Mouse (Mus musculus) liver, adult 2 months (tissue): ENCODE measurements at regions not wholly inside any gene's neighbourhood (a gene's known extent, or its start where the extent isn't known, plus 50 kb on each side); places are given as distances from the start of the nearest gene placed in this dataset.

Experiments
- DNase-seq: peaks from one replicate; pipeline ENCODE4 v3.0.0-alpha.2; 2011; ENCODE audit warnings: low read depth, low spot score; ENCODE audit errors: extremely low read depth
- H3K27ac ChIP-seq: fragments of 200-500 bp; replicated peaks from 2 replicates; pipeline ENCODE4 v1.5.1; 2012; ENCODE audit warnings: low read depth, mild to moderate bottlenecking, control low read depth, inconsistent platforms, low read length; ENCODE audit not compliant: insufficient read depth
- H3K27me3 ChIP-seq: fragments of 200-500 bp; 2 replicates; pipeline ENCODE4 v1.6.1; 2012; ENCODE audit warnings: mild to moderate bottlenecking, moderate library complexity, low read length, inconsistent platforms; ENCODE audit not compliant: control insufficient read depth, insufficient read depth
- H3K36me3 ChIP-seq: fragments of 200-500 bp; 2 replicates; pipeline ENCODE4 v1.6.1; 2012; ENCODE audit warnings: low read length, inconsistent platforms; ENCODE audit not compliant: control insufficient read depth, insufficient read depth
- H3K4me1 ChIP-seq: fragments of 200-500 bp; 2 replicates; pipeline ENCODE4 v1.6.1; 2011; ENCODE audit warnings: low read length; ENCODE audit not compliant: control insufficient read depth, insufficient read depth
- H3K4me3 ChIP-seq: fragments of 200-500 bp; 2 replicates; pipeline ENCODE4 v1.5.1; 2011; ENCODE audit warnings: low read depth, mild to moderate bottlenecking, control low read depth, low read length, moderate library complexity; ENCODE audit not compliant: insufficient read depth
- H3K79me2 ChIP-seq: fragments of 200-500 bp; 2 replicates; pipeline ENCODE4 v1.6.1; 2012; ENCODE audit warnings: inconsistent platforms, mild to moderate bottlenecking, low read length, moderate library complexity; ENCODE audit not compliant: control insufficient read depth, insufficient read depth
- H3K9ac ChIP-seq: fragments of 200-500 bp; 2 replicates; pipeline ENCODE4 v1.6.1; 2012; ENCODE audit warnings: low read depth, mild to moderate bottlenecking, control low read depth, inconsistent platforms, low read length
- CTCF ChIP-seq: fragments of 200-500 bp; IDR thresholded peaks from 2 replicates; pipeline ENCODE4 v1.5.1; 2011; ENCODE audit warnings: low read depth, low read length, control low read depth
- POLR2A ChIP-seq: fragments of 200-500 bp; IDR thresholded peaks from 2 replicates; pipeline ENCODE4 v1.6.1; 2011; ENCODE audit warnings: low read length, control low read depth; ENCODE audit not compliant: insufficient read depth; ENCODE audit errors: extremely low read depth
- WGBS: fragments of 180-500 bp; shearing (Covaris S2); methylation state at CpG from one replicate; pipeline ENCODE4 v1.1.7; 2018; 5-methylcytosine and 5-hydroxymethylcytosine counted together

DNA sequence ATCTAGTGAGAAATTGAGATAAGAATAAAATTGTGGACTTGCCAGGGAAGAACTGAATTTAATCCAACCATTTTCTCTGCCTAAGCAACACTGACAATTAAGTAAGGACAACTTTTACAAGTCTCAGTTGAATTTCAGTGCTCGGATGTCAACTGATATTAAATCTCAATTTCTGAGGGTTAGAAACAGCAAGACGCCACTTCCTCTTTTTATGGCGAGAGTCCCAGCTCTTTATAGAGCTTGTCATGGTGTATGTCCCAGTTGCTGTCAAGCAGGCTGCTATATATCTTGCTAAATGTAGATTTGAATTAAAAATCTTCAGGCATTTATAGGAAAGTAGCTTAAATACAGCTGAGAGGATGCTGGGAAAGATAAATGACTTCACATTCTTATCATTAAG, 697.8 kb upstream of the Got2 start:
- no peaks in the 10 kb centered on the region for H3K79me2 ChIP-seq
- no peak overlapping the region for H3K4me3 ChIP-seq
- no peaks in the 10 kb centered on the region for H3K27me3 ChIP-seq
- H3K4me1 ChIP-seq = no peaks in the 10 kb centered on the region
- DNase-seq = no peak
- 68% methylated on average over 3 of the region's 3 CpGs for WGBS
- no peak overlapping the region for H3K27ac ChIP-seq
- H3K9ac ChIP-seq = no peak overlapping the region
- no peaks in the 10 kb centered on the region for H3K36me3 ChIP-seq
- no peak for TF ChIP-seq CTCF
- no peak for TF ChIP-seq POLR2A

DNA sequence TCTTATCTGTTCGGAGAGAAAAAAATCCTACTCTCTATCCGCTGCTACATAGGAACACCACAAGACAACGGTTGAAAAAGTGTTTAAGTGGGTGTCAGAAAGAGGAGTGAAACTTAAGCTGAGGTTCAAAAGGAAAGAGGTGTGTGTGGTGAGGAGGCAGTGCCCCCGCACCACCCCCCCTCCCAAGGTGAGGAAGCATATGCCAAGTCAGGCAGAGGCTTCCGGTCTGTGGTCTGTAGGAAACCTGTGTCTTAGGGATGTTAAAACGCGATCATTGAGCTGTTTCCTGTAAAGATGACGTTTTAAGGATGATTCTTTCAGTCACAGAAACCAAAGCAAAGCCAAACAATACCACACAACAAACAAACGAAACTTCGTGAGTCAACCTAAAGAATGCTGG, 664.2 kb upstream of the Got2 start:
- H3K4me1 ChIP-seq = no peaks in the 10 kb centered on the region
- no peaks in the 10 kb centered on the region for H3K79me2 ChIP-seq
- no peak overlapping the region for H3K27ac ChIP-seq
- TF ChIP-seq POLR2A (no peak), CTCF (no peak)
- H3K4me3 ChIP-seq = no peak overlapping the region
- H3K27me3 ChIP-seq = no peaks in the 10 kb centered on the region
- H3K9ac ChIP-seq = no peak overlapping the region
- no peaks in the 10 kb centered on the region for H3K36me3 ChIP-seq
- DNase-seq = no peak
- WGBS = 63% methylated on average over 10 of the region's 10 CpGs

GRCm38 (mm10) chr8:96550408-96550807, 662.1 kb upstream of the Got2 start:
- Histone ChIP-seq H3K9ac (no peak overlapping the region), H3K4me1 (no peaks in the 10 kb centered on the region), H3K36me3 (no peaks in the 10 kb centered on the region), H3K27ac (no peak overlapping the region), H3K4me3 (no peak overlapping the region), H3K27me3 (no peaks in the 10 kb centered on the region), H3K79me2 (no peaks in the 10 kb centered on the region)
- DNase-seq = no peak
- no peak for TF ChIP-seq CTCF
- no peak for TF ChIP-seq POLR2A
- WGBS = 79% methylated on average over 2 of the region's 2 CpGs

DNA sequence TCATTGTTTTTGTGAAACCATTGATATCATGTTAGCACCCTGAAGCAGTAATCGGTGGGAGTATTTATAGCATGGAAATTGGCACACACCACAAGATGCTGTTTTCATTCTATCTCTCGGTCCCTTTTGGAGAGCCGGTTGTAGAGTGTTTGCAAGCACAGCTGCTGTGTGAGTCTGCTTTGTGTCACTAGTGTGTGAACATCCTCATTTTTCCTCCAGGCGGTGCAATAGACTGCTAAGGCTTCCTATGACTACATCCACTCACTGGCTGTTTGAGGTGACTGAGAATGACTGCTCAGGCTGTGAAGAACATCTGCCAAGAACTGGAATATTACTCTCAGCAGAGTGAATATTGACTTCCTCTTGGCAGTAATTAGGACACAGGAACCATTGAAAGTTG, 660.3 kb upstream of the Got2 start:
- TF ChIP-seq CTCF (no peak), POLR2A (no peak)
- no peaks in the 10 kb centered on the region for H3K4me1 ChIP-seq
- H3K79me2 ChIP-seq = no peaks in the 10 kb centered on the region
- no peaks in the 10 kb centered on the region for H3K36me3 ChIP-seq
- H3K27me3 ChIP-seq = no peaks in the 10 kb centered on the region
- no peak overlapping the region for H3K27ac ChIP-seq
- no peak for DNase-seq
- H3K9ac ChIP-seq = no peak overlapping the region
- WGBS = 86% methylated on average over 4 of the region's 4 CpGs
- H3K4me3 ChIP-seq = no peak overlapping the region

DNA sequence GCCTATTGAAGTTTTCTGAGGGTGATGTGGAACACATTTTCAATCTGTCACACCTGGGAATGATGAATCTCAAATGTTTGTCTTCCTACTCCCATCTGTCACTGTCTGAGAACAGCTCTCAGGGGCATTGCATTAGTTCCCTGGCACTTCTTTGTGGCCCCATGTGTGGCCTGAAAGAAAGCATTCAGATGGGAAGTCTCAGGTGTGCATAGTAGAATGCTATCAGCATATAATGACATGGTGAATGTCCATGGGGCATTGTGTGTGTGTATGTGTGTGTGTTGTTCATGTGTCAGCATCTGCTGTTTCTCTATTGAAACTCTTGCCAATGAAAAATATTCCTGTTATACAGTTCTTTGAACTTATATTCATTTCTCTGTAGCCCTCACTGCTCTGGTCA, 659.8 kb upstream of the Got2 start:
- TF ChIP-seq POLR2A = no peak
- no peak for TF ChIP-seq CTCF
- Histone ChIP-seq H3K4me1 (no peaks in the 10 kb centered on the region), H3K36me3 (no peaks in the 10 kb centered on the region), H3K27me3 (no peaks in the 10 kb centered on the region), H3K4me3 (no peak overlapping the region), H3K9ac (no peak overlapping the region), H3K79me2 (no peaks in the 10 kb centered on the region), H3K27ac (no peak overlapping the region)
- DNase-seq = no peak

DNA sequence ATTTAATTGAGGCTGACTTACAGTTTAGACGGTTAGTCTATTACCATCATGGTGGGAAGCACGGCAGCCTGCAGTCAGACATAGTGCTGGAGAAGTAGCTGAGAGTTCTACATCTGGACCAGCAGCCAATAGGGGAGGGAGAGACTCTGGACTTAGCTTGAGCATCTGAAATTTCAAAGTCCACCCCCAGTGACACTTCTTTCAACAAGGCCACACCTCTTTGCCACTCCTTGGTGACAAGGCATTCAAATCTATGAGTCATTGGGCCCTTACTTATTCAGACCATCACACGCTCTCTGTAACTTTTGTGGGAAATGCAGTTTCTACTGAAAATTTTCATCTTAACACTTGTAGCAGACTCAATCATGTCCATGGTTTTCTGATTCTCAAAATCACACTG, 653.9 kb upstream of the Got2 start:
- no peaks in the 10 kb centered on the region for H3K79me2 ChIP-seq
- H3K9ac ChIP-seq = no peak overlapping the region
- H3K4me1 ChIP-seq = no peaks in the 10 kb centered on the region
- no peak overlapping the region for H3K4me3 ChIP-seq
- no peak for DNase-seq
- no peak overlapping the region for H3K27ac ChIP-seq
- H3K27me3 ChIP-seq = no peaks in the 10 kb centered on the region
- no peaks in the 10 kb centered on the region for H3K36me3 ChIP-seq
- TF ChIP-seq CTCF (no peak), POLR2A (no peak)
- WGBS = 96% methylated on average over 3 of the region's 3 CpGs
